ENCODE assay signal across 15 mouse cellular contexts in the genomic region with DNA sequence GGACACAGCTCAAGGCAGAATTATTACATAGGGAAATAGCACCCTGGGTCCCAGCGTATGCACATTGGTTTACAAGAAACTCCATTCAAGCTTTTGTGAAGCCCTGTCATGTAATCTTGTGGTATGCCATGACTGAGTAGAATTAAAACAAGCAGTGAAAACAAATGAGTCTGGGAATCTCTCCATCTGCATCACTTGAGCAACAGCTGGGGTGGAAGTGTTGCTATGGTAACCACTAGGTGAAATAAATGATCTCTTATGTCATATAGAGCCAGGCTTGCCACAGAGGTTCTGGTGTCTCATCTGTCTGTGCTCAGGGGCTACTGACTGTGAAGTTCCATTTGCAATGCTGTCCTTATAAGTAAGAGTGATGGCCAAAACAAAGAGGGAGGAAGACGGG.
DNase-seq lines count a peak whose midpoint lies in the region; ATAC-seq and TF ChIP-seq lines count a peak whose summit lies in the region.
"Had no signal": no experiment of that assay in that cellular context is flagged by ENCODE, and none has a peak within 500 bp of the region (broad histone marks: within the 10 kb centered on the region; RNA-seq: fewer than 3 reads in every experiment).

No protein-coding gene starts in this region.

- no peak overlapping the region for H3K9ac ChIP-seq in hindbrain, embryonic 11.5 days (ENCODE audit: low read depth, low read length)
- H3K9ac ChIP-seq in forebrain, embryonic 16.5 days (replicated peaks; ENCODE audit: low read depth, low read length) = no peak overlapping the region
- H3K9ac ChIP-seq in neural tube, embryonic 14.5 days (replicated peaks; ENCODE audit: low read depth, low read length) = no peak overlapping the region
- H3K9ac ChIP-seq: embryonic facial prominence, embryonic 15.5 days had no signal

- no peaks in the 10 kb centered on the region for H3K27me3 ChIP-seq in hindbrain, embryonic 11.5 days (ENCODE audit: control insufficient read depth, insufficient read depth, low read length)
- no peaks in the 10 kb centered on the region for H3K27me3 ChIP-seq in hindbrain, embryonic 10.5 days (ENCODE audit: insufficient read depth, poor library complexity, severe bottlenecking)
- no peaks in the 10 kb centered on the region for H3K27me3 ChIP-seq in forebrain, embryonic 16.5 days (replicated peaks; ENCODE audit: control insufficient read depth, insufficient read depth, low read length)
- H3K27me3 ChIP-seq in neural tube, embryonic 14.5 days (ENCODE audit: control insufficient read depth, insufficient read depth, low read length) = no peaks in the 10 kb centered on the region
- H3K27me3 ChIP-seq in cerebellum, adult 2 months (ENCODE audit: control insufficient read depth, insufficient read depth, low read length) = no peaks in the 10 kb centered on the region
- H3K27me3 ChIP-seq: embryonic facial prominence, embryonic 15.5 days had no signal

- H3K4me3 ChIP-seq in hindbrain, embryonic 11.5 days (ENCODE audit: low read depth, low read length) = no peak overlapping the region
- H3K4me3 ChIP-seq in hindbrain, embryonic 10.5 days = no peak overlapping the region
- H3K4me3 ChIP-seq in forebrain, embryonic 16.5 days (replicated peaks; ENCODE audit: low read length) = no peak overlapping the region
- no peak overlapping the region for H3K4me3 ChIP-seq in neural tube, embryonic 14.5 days (ENCODE audit: low read depth, low read length)
- H3K4me3 ChIP-seq in cerebellum, adult 2 months (replicated peaks; ENCODE audit: insufficient read depth, low read depth, low read length) = no peak overlapping the region
- H3K4me3 ChIP-seq: embryonic facial prominence, embryonic 15.5 days; gastrocnemius, adult 2 months had no signal

- DNase-seq in hindbrain, embryonic 11.5 days (ENCODE audit: low spot score) = peak; percentile 39
- DNase-seq in hindbrain, embryonic 10.5 days (ENCODE audit: low spot score) = no peak
- peak; percentile 26 for DNase-seq in layer of hippocampus, adult 9-10 months (ENCODE audit: low spot score)
- DNase-seq in cerebellum, adult 2 months = no peak
- no peak for DNase-seq in urinary bladder, postnatal 36 days (ENCODE audit: low spot score in 2 of 2)
- no peak for DNase-seq in lung, postnatal 4 days
- DNase-seq: cerebellum, adult 11 months; gastrocnemius, adult 2 months; kidney, postnatal 25 days; liver; lung, postnatal 36 days had no signal

- 63% methylated on average over 2 of the region's 2 CpGs for WGBS in hindbrain, embryonic 11.5 days
- 69% methylated on average over 2 of the region's 2 CpGs for WGBS in hindbrain, embryonic 10.5 days
- 38% methylated on average over 2 of the region's 2 CpGs for WGBS in forebrain, embryonic 16.5 days
- WGBS in neural tube, embryonic 14.5 days = 23% methylated on average over 2 of the region's 2 CpGs
- WGBS in cerebellum, adult 2 months = 38% methylated on average over 2 of the region's 2 CpGs

- no peak for TF ChIP-seq POLR2A in cerebellum, adult 2 months (IDR thresholded peaks at IDR 0.05; ENCODE audit: borderline replicate concordance, insufficient read depth, low read length)

- ATAC-seq in hindbrain, embryonic 11.5 days (ENCODE audit: low FRiP score) = peak; percentile 71
- peak; percentile 58; the same call in 1 of the 2 replicates for ATAC-seq in forebrain, embryonic 16.5 days
- peak; percentile 49; the same call in 1 of the 2 replicates for ATAC-seq in neural tube, embryonic 14.5 days (ENCODE audit: low read depth)

- no peaks in the 10 kb centered on the region for H3K36me3 ChIP-seq in hindbrain, embryonic 11.5 days (ENCODE audit: control insufficient read depth, insufficient read depth, low read length)
- no peaks in the 10 kb centered on the region for H3K36me3 ChIP-seq in hindbrain, embryonic 10.5 days
- H3K36me3 ChIP-seq in forebrain, embryonic 16.5 days (ENCODE audit: control insufficient read depth, insufficient read depth) = no peaks in the 10 kb centered on the region
- no peaks in the 10 kb centered on the region for H3K36me3 ChIP-seq in neural tube, embryonic 14.5 days (ENCODE audit: control insufficient read depth, insufficient read depth, low read length)
- H3K36me3 ChIP-seq: embryonic facial prominence, embryonic 15.5 days had no signal

- H3K4me1 ChIP-seq in hindbrain, embryonic 11.5 days (replicated peaks; ENCODE audit: control insufficient read depth, insufficient read depth, low read length) = no peaks in the 10 kb centered on the region
- peaks cover 16% of the 10 kb centered on the region for H3K4me1 ChIP-seq in hindbrain, embryonic 10.5 days (replicated peaks)
- H3K4me1 ChIP-seq in forebrain, embryonic 16.5 days (replicated peaks; ENCODE audit: control insufficient read depth, insufficient read depth, low read length) = peaks cover 9% of the 10 kb centered on the region
- peaks cover 8% of the 10 kb centered on the region; the same call in 1 of the 2 replicates for H3K4me1 ChIP-seq in neural tube, embryonic 14.5 days (ENCODE audit: control insufficient read depth, insufficient read depth, low read length)
- H3K4me1 ChIP-seq in cerebellum, adult 2 months (ENCODE audit: control insufficient read depth, insufficient read depth, low read length) = no peaks in the 10 kb centered on the region
- H3K4me1 ChIP-seq: embryonic facial prominence, embryonic 15.5 days had no signal

- TF ChIP-seq CTCF in cerebellum, adult 2 months (IDR thresholded peaks at IDR 0.05; ENCODE audit: borderline replicate concordance, insufficient read depth, low read depth, low read length) = no peak

- H3K27ac ChIP-seq in hindbrain, embryonic 11.5 days (ENCODE audit: low read depth, low read length) = peak overlapping the region; percentile 58; the same call in 1 of the 2 replicates
- no peak overlapping the region for H3K27ac ChIP-seq in hindbrain, embryonic 10.5 days
- no peak overlapping the region for H3K27ac ChIP-seq in forebrain, embryonic 16.5 days (ENCODE audit: low read length)
- no peak overlapping the region for H3K27ac ChIP-seq in neural tube, embryonic 14.5 days (ENCODE audit: low read depth, low read length)
- H3K27ac ChIP-seq in cerebellum, adult 2 months (ENCODE audit: insufficient read depth, low read length) = no peak overlapping the region
- H3K27ac ChIP-seq: embryonic facial prominence, embryonic 15.5 days; gastrocnemius, adult 2 months had no signal

- H3K4me2 ChIP-seq in hindbrain, embryonic 11.5 days (replicated peaks; ENCODE audit: low read depth, low read length) = no peak overlapping the region
- no peak overlapping the region for H3K4me2 ChIP-seq in forebrain, embryonic 16.5 days (ENCODE audit: low read length)
- H3K4me2 ChIP-seq in neural tube, embryonic 14.5 days (ENCODE audit: low read depth, low read length) = no peak overlapping the region
- H3K4me2 ChIP-seq: embryonic facial prominence, embryonic 15.5 days; heart, embryonic 11.5 days had no signal

- no peaks in the 10 kb centered on the region for H3K9me3 ChIP-seq in hindbrain, embryonic 11.5 days (ENCODE audit: control insufficient read depth, low read length)
- H3K9me3 ChIP-seq in hindbrain, embryonic 10.5 days = no peaks in the 10 kb centered on the region
- no peaks in the 10 kb centered on the region for H3K9me3 ChIP-seq in forebrain, embryonic 16.5 days (ENCODE audit: control insufficient read depth, low read length)
- no peaks in the 10 kb centered on the region for H3K9me3 ChIP-seq in neural tube, embryonic 14.5 days (ENCODE audit: control insufficient read depth, low read length)
- H3K9me3 ChIP-seq: embryonic facial prominence, embryonic 15.5 days had no signal

Comparison
In these comparisons a context has a peak if more than half of its experiments do, and no peak if none do; other contexts are left out.
1. DNase-seq: peak in hindbrain, embryonic 11.5 days (single experiment) and layer of hippocampus, adult 9-10 months (single experiment); none in hindbrain, embryonic 10.5 days (single experiment), cerebellum, adult 2 months (0 of 2), urinary bladder, postnatal 36 days (0 of 2) and lung, postnatal 4 days (0 of 2).
2. Peak in every context shown above with its lines, with median percentiles within 50 percentile points of each other: ATAC-seq.